Mouse (Mus musculus): Measurements from ENCODE around the gene Gm6401.
"Not testable (repeated sequence)": the region's sequence is repeated elsewhere in the genome, so short reads cannot be mapped to it uniquely, and the experiment has no call there.

DNA sequence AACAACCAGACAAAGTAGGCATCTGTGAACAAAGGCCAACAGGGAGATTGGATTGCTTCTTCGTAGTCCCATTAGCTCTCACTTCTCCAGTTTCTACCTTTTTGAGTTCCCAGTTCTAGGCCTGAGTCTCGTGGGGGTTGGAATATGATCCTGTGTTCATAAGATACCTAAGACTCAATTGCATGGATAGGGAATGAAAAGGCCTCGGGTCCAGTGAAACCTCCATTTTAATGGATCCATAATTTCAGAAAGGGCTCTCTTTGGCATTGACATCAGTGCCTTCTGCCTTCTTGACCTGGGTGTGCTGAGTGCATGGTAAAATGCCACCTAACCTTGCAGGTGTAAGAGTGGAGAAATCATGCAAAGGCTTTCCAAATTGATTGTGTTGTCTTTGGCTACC lies 869 bp upstream of the Gm6401 start:
- TF ChIP-seq CTCF (conservative IDR thresholded peaks at IDR 0.05 in 1 of 2, IDR thresholded peaks at IDR 0.05 in 1 of 2; ENCODE audit: low read depth in 2 of 2, low read length in 2 of 2); MAZ (IDR thresholded peaks at IDR 0.05; ENCODE audit: low read depth, low read length); KAT2A (IDR thresholded peaks at IDR 0.05; ENCODE audit: insufficient replicate concordance, low read length); CHD2 (IDR thresholded peaks at IDR 0.05; ENCODE audit: low read length); POLR2A (IDR thresholded peaks at IDR 0.05; ENCODE audit: low read depth, low read length); ZKSCAN1 (IDR thresholded peaks at IDR 0.05; ENCODE audit: borderline replicate concordance, low read depth, low read length); ZC3H11A (IDR thresholded peaks at IDR 0.05; ENCODE audit: low read depth, low read length); EP300 (IDR thresholded peaks at IDR 0.05; ENCODE audit: low read length): not testable (repeated sequence)
